Mouse (Mus musculus) right cerebral cortex, postnatal 36 days (tissue): ENCODE results near the gene Mmadhc.

ENCODE experiments used
- DNase-seq, 2 experiments: peaks; one replicate each; pipeline ENCODE4 v3.0.0; 2022; ENCODE audit warnings: low spot score in 2 of 2, mixed read lengths in 1 of 2

Mmadhc gene

GRCm38 (mm10) chr2:50265215-50265785, 31.3 kb downstream of the Mmadhc start:
- DNase-seq = no peak

GRCm38 (mm10) chr2:50264059-50264458, 32.5 kb downstream of the Mmadhc start:
- no peak for DNase-seq

- DNase-seq = no peak
Observed at GRCm38 (mm10) chr2:50254955-50255354, 41.6 kb downstream of the Mmadhc start.

GRCm38 (mm10) chr2:50248551-50248950, 48.0 kb downstream of the Mmadhc start:
- DNase-seq = no peak

- no peak for DNase-seq
Observed at GRCm38 (mm10) chr2:50233491-50233890, 63.1 kb downstream of the Mmadhc start.
